Mouse (Mus musculus) kidney, embryonic 14.5 days (tissue): ENCODE data around the gene Axin1. TPM values are rescaled to one million over a fixed set of nuclear protein-coding genes. Genes with fewer than 3 reads are reported as not detected.
"Not testable (repeated sequence)": the region's sequence is repeated elsewhere in the genome, so short reads cannot be mapped to it uniquely, and the experiment has no call there.

Experiments used
- ATAC-seq: fragments of 200-750 bp; cut with Nextera tagmentation; 2 replicates; pipeline ENCODE4 v1.8.0; 2017; ENCODE audit warnings: moderate number of reproducible peaks, mild to moderate bottlenecking, moderate TSS enrichment, moderate library complexity; ENCODE audit not compliant: low FRiP score, low TSS enrichment
- H3K27ac ChIP-seq: fragments of 300-500 bp; sonication (generic); 2 replicates; pipeline ENCODE4 v1.5.1; 2014; ENCODE audit warnings: low read depth, mild to moderate bottlenecking, low read length, moderate library complexity, mixed read lengths
- H3K27me3 ChIP-seq: fragments of 300-500 bp; sonication (generic); 2 replicates; pipeline ENCODE4 v1.6.1; 2014; ENCODE audit warnings: mild to moderate bottlenecking, low read length; ENCODE audit not compliant: control insufficient read depth, insufficient read depth
- H3K36me3 ChIP-seq: fragments of 300-500 bp; sonication (generic); 2 replicates; pipeline ENCODE4 v1.6.1; 2014; ENCODE audit warnings: low read length, mixed read lengths; ENCODE audit not compliant: control insufficient read depth, insufficient read depth
- H3K4me1 ChIP-seq: fragments of 300-500 bp; sonication (generic); 2 replicates; pipeline ENCODE4 v1.6.1; 2014; ENCODE audit warnings: low read length, mixed read lengths; ENCODE audit not compliant: control insufficient read depth, insufficient read depth
- H3K4me2 ChIP-seq: fragments of 300-500 bp; sonication (generic); replicated peaks from 2 replicates; pipeline ENCODE4 v1.6.1; 2014; ENCODE audit warnings: low read depth, mild to moderate bottlenecking, low read length
- H3K4me3 ChIP-seq: fragments of 300-500 bp; sonication (generic); 2 replicates; pipeline ENCODE4 v1.5.1; 2014; ENCODE audit warnings: mild to moderate bottlenecking, low read length
- H3K9ac ChIP-seq: fragments of 300-500 bp; sonication (generic); 2 replicates; pipeline ENCODE4 v1.6.1; 2014; ENCODE audit warnings: low read depth, mild to moderate bottlenecking, low read length, moderate library complexity
- H3K9me3 ChIP-seq: fragments of 300-500 bp; sonication (generic); 2 replicates; pipeline ENCODE4 v1.6.1; 2016; ENCODE audit warnings: low read length; ENCODE audit not compliant: control insufficient read depth
- WGBS: fragments of 180-500 bp; shearing (Covaris S2); extraction: QIAGEN DNeasy Blood & Tissue Kit; methylation state at CpG from one replicate; pipeline ENCODE4 v1.1.7; 2014; 5-methylcytosine and 5-hydroxymethylcytosine counted together
- polyA plus RNA-seq: library from polyadenylated mRNA; unstranded; fragments of >200 nt; fragmentation: Nextera tagmentation; extraction: Ambion mirVana; gene quantifications from 2 replicates; pipeline ENCODE4 v1.2.1, GENCODE M21; 2014

Axin1 gene
- 8.9 and 10.2 TPM in 2 replicates for polyA plus RNA-seq

GRCm38 (mm10) chr17:26138239-26138836 is at the start of gene Axin1:
Gene Axin1 (plus strand): TSS chr17:26138688.
- Histone ChIP-seq H3K27me3 (no peaks in the 10 kb centered on the region), H3K36me3 (peaks cover 7% of the 10 kb centered on the region; the same call in 1 of the 2 replicates), H3K27ac (peak within 1 kb of the TSS; percentile 91), H3K9me3 (no peaks in the 10 kb centered on the region), H3K9ac (peak within 1 kb of the TSS; percentile 97), H3K4me3 (peak within 1 kb of the TSS; percentile 90), H3K4me2 (peak within 1 kb of the TSS; percentile 72), H3K4me1 (peaks cover 15% of the 10 kb centered on the region)
- under 1% methylated on average over 42 of the region's 42 CpGs for WGBS
- ATAC-seq = peak; percentile 98

- H3K9me3 ChIP-seq = no peaks in the 10 kb centered on the region
- peak within 1 kb of the TSS; percentile 87 for H3K27ac ChIP-seq
- peak within 1 kb of the TSS; percentile 68 for H3K9ac ChIP-seq
- ATAC-seq = peak; percentile 92
- WGBS = 1% methylated on average over 32 of the region's 32 CpGs
- peaks cover 12% of the 10 kb centered on the region; the same call in 1 of the 2 replicates for H3K36me3 ChIP-seq
- peaks cover 7% of the 10 kb centered on the region; the same call in 1 of the 2 replicates for H3K4me1 ChIP-seq
- H3K27me3 ChIP-seq = no peaks in the 10 kb centered on the region
- H3K4me2 ChIP-seq = peak within 1 kb of the TSS; percentile 68
- H3K4me3 ChIP-seq = peak within 1 kb of the TSS; percentile 45
These were observed 48.4 kb upstream of the Axin1 start, which contains the start of gene Decr2 for GRCm38 (mm10) chr17:26089905-26090632. Gene Decr2 (minus strand): TSS chr17:26090337.

GRCm38 (mm10) chr17:26094531-26095110 is 43.9 kb upstream of the Axin1 start:
- Histone ChIP-seq H3K27me3 (no peaks in the 10 kb centered on the region), H3K27ac (peak overlapping the region; percentile 78), H3K36me3 (peaks cover 9% of the 10 kb centered on the region; the same call in 1 of the 2 replicates), H3K4me3 (peak overlapping the region; percentile 61), H3K9me3 (no peaks in the 10 kb centered on the region), H3K9ac (peak overlapping the region; percentile 83), H3K4me2 (peak overlapping the region; percentile 67), H3K4me1 (peaks cover 7% of the 10 kb centered on the region; the same call in 1 of the 2 replicates)
- no peak for ATAC-seq
- 21% methylated on average over 9 of the region's 9 CpGs for WGBS

- 2% methylated on average over 47 of the region's 47 CpGs for WGBS
- ATAC-seq = peak; percentile 68
- H3K9me3 ChIP-seq = no peaks in the 10 kb centered on the region
These were observed 43.3 kb upstream of the Axin1 start, which contains the start of gene Nme4 for GRCm38 (mm10) chr17:26095121-26095740. Gene Nme4 (minus strand): TSS chr17:26095602.

GRCm38 (mm10) chr17:26098461-26098860 is 40.0 kb upstream of the Axin1 start:
- 92% methylated on average over 7 of the region's 7 CpGs for WGBS
- Histone ChIP-seq H3K27me3 (no peaks in the 10 kb centered on the region), H3K36me3 (no peaks in the 10 kb centered on the region), H3K4me3 (no peak overlapping the region), H3K9ac (no peak overlapping the region), H3K27ac (no peak overlapping the region), H3K4me2 (no peak overlapping the region), H3K9me3 (no peaks in the 10 kb centered on the region), H3K4me1 (peaks cover 7% of the 10 kb centered on the region; the same call in 1 of the 2 replicates)
- no peak for ATAC-seq

More at GRCm38 (mm10) chr17:26095121-26095740, 43.3 kb upstream of the Axin1 start, which contains the start of gene Nme4:
- peaks cover 7% of the 10 kb centered on the region; the same call in 1 of the 2 replicates for H3K4me1 ChIP-seq
- H3K36me3 ChIP-seq = peaks cover 9% of the 10 kb centered on the region; the same call in 1 of the 2 replicates
- peak within 1 kb of the TSS; percentile 61 for H3K4me3 ChIP-seq
- H3K27ac ChIP-seq = peak within 1 kb of the TSS; percentile 78
- peak within 1 kb of the TSS; percentile 67 for H3K4me2 ChIP-seq
- no peaks in the 10 kb centered on the region for H3K27me3 ChIP-seq
- H3K9ac ChIP-seq = peak within 1 kb of the TSS; percentile 83

GRCm38 (mm10) chr17:26099316-26099715 is 39.2 kb upstream of the Axin1 start:
- not testable (repeated sequence) for H3K27me3 ChIP-seq, H3K9ac ChIP-seq, H3K9me3 ChIP-seq, H3K27ac ChIP-seq, H3K4me1 ChIP-seq, H3K36me3 ChIP-seq, H3K4me3 ChIP-seq, ATAC-seq, H3K4me2 ChIP-seq
- WGBS = 73% methylated on average over 3 of the region's 3 CpGs

GRCm38 (mm10) chr17:26100166-26100565 is 38.3 kb upstream of the Axin1 start:
- no peaks in the 10 kb centered on the region for H3K27me3 ChIP-seq
- 39% methylated on average over 2 of the region's 2 CpGs for WGBS
- no peak overlapping the region for H3K27ac ChIP-seq
- ATAC-seq = no peak
- no peaks in the 10 kb centered on the region for H3K36me3 ChIP-seq
- no peak overlapping the region for H3K9ac ChIP-seq
- H3K4me1 ChIP-seq = no peaks in the 10 kb centered on the region
- H3K4me3 ChIP-seq = no peak overlapping the region
- no peak overlapping the region for H3K4me2 ChIP-seq
- H3K9me3 ChIP-seq = no peaks in the 10 kb centered on the region

- ATAC-seq = peak; percentile 84; the same call in 1 of the 2 replicates
- no peaks in the 10 kb centered on the region for H3K36me3 ChIP-seq
- no peaks in the 10 kb centered on the region for H3K9me3 ChIP-seq
- WGBS = 42% methylated on average over 4 of the region's 4 CpGs
- H3K4me2 ChIP-seq = no peak overlapping the region
- H3K4me1 ChIP-seq = no peaks in the 10 kb centered on the region
- no peak overlapping the region for H3K9ac ChIP-seq
- no peak overlapping the region for H3K27ac ChIP-seq
- no peak overlapping the region for H3K4me3 ChIP-seq
- no peaks in the 10 kb centered on the region for H3K27me3 ChIP-seq
These were observed 37.0 kb upstream of the Axin1 start for GRCm38 (mm10) chr17:26101478-26101877.
